Mouse (Mus musculus) intestine, embryonic 15.5 days (tissue): ENCODE results near the gene Kif11. TPM values are rescaled to one million over a fixed set of nuclear protein-coding genes. Genes with fewer than 3 reads are reported as not detected.

Source experiments
- ATAC-seq: fragments of 200-750 bp; cut with Nextera tagmentation; 2 replicates; pipeline ENCODE4 v1.8.0; 2017; ENCODE audit warnings: moderate TSS enrichment, moderate library complexity
- H3K27ac ChIP-seq: fragments of 300-500 bp; sonication (generic); 2 replicates; pipeline ENCODE4 v1.5.1; 2015; ENCODE audit warnings: mild to moderate bottlenecking, inconsistent platforms
- H3K27me3 ChIP-seq: fragments of 300-500 bp; sonication (generic); replicated peaks from 2 replicates; pipeline ENCODE4 v1.6.1; 2015; ENCODE audit warnings: inconsistent platforms
- H3K36me3 ChIP-seq: fragments of 300-500 bp; sonication (generic); 2 replicates; pipeline ENCODE4 v1.6.1; 2015; ENCODE audit warnings: inconsistent platforms
- H3K4me1 ChIP-seq: fragments of 300-500 bp; sonication (generic); replicated peaks from 2 replicates; pipeline ENCODE4 v1.6.1; 2015; ENCODE audit warnings: inconsistent platforms
- H3K4me2 ChIP-seq: fragments of 300-500 bp; sonication (generic); replicated peaks from 2 replicates; pipeline ENCODE4 v1.6.1; 2015; ENCODE audit warnings: mild to moderate bottlenecking, inconsistent platforms
- H3K4me3 ChIP-seq: fragments of 300-500 bp; sonication (generic); replicated peaks from 2 replicates; pipeline ENCODE4 v1.5.1; 2015; ENCODE audit warnings: inconsistent platforms
- H3K9ac ChIP-seq: fragments of 300-500 bp; sonication (generic); 2 replicates; pipeline ENCODE4 v1.6.1; 2015; ENCODE audit warnings: inconsistent platforms
- H3K9me3 ChIP-seq: fragments of 300-500 bp; sonication (generic); 2 replicates; pipeline ENCODE4 v1.6.1; 2016; ENCODE audit warnings: inconsistent platforms
- WGBS: fragments of 180-500 bp; shearing (Covaris S2); methylation state at CpG from one replicate; pipeline ENCODE4 v1.1.7; 2015; 5-methylcytosine and 5-hydroxymethylcytosine counted together
- polyA plus RNA-seq: library from polyadenylated mRNA; unstranded; fragments of >200 nt; fragmentation: Nextera tagmentation; extraction: Ambion mirVana; gene quantifications from 2 replicates; pipeline ENCODE4 v1.2.1, GENCODE M21; 2015

Gene Kif11
- polyA plus RNA-seq = 44.3 and 51.7 TPM in 2 replicates

- H3K9ac ChIP-seq = peak within 1 kb of the TSS; percentile 85
- H3K4me1 ChIP-seq = 0 out of 2 replicates have a peak, but pooled peaks cover 8% of the 10 kb centered on the region
- H3K36me3 ChIP-seq = no peaks in the 10 kb centered on the region
- H3K4me2 ChIP-seq = peak within 1 kb of the TSS; percentile 64
- peak within 1 kb of the TSS; percentile 97 for H3K27ac ChIP-seq
- peak; percentile 99 for ATAC-seq
- no peaks in the 10 kb centered on the region for H3K27me3 ChIP-seq
- H3K9me3 ChIP-seq = no peaks in the 10 kb centered on the region
- under 1% methylated on average over 73 of the region's 73 CpGs for WGBS
- H3K4me3 ChIP-seq = peak within 1 kb of the TSS; percentile 89
These were observed at the start of gene Kif11 for GRCm38 (mm10) chr19:37375755-37376615. Gene Kif11, plus strand, starts transcription at chr19:37376403.

GRCm38 (mm10) chr19:37327216-37327615 lies 49.0 kb upstream of the Kif11 start:
- Histone ChIP-seq H3K4me1 (no peaks in the 10 kb centered on the region), H3K9me3 (no peaks in the 10 kb centered on the region), H3K27ac (no peak overlapping the region)

GRCm38 (mm10) chr19:37332726-37333125 lies 43.5 kb upstream of the Kif11 start:
- Histone ChIP-seq H3K9ac (no peak overlapping the region), H3K4me1 (no peaks in the 10 kb centered on the region), H3K9me3 (no peaks in the 10 kb centered on the region), H3K4me3 (no peak overlapping the region), H3K4me2 (no peak overlapping the region), H3K27me3 (no peaks in the 10 kb centered on the region), H3K36me3 (0 out of 2 replicates have a peak, but pooled peaks cover 2% of the 10 kb centered on the region), H3K27ac (no peak overlapping the region)
- 85% methylated on average over 4 of the region's 4 CpGs for WGBS
- no peak for ATAC-seq

More at GRCm38 (mm10) chr19:37327216-37327615, 49.0 kb upstream of the Kif11 start:
- Histone ChIP-seq H3K9ac (no peak overlapping the region), H3K27me3 (no peaks in the 10 kb centered on the region), H3K4me3 (no peak overlapping the region), H3K4me2 (no peak overlapping the region), H3K36me3 (peaks cover 4% of the 10 kb centered on the region; the same call in 1 of the 2 replicates)
- ATAC-seq = no peak
- 76% methylated on average over 5 of the region's 5 CpGs for WGBS

- H3K4me3 ChIP-seq = no peak overlapping the region
- ATAC-seq = no peak
- H3K27me3 ChIP-seq = no peaks in the 10 kb centered on the region
- H3K4me2 ChIP-seq = no peak overlapping the region
- H3K27ac ChIP-seq = no peak overlapping the region
- no peaks in the 10 kb centered on the region; the same call in 1 of the 2 replicates for H3K4me1 ChIP-seq
- no peaks in the 10 kb centered on the region for H3K36me3 ChIP-seq
- no peaks in the 10 kb centered on the region for H3K9me3 ChIP-seq
- 90% methylated on average over 5 of the region's 5 CpGs for WGBS
- H3K9ac ChIP-seq = no peak overlapping the region
These were observed 42.8 kb upstream of the Kif11 start for GRCm38 (mm10) chr19:37333357-37333756.

GRCm38 (mm10) chr19:37335392-37335791 lies 40.8 kb upstream of the Kif11 start:
- Histone ChIP-seq H3K4me1 (no peaks in the 10 kb centered on the region; the same call in 1 of the 2 replicates), H3K27me3 (no peaks in the 10 kb centered on the region), H3K9me3 (no peaks in the 10 kb centered on the region), H3K4me3 (no peak overlapping the region), H3K4me2 (no peak overlapping the region), H3K9ac (no peak overlapping the region), H3K27ac (no peak overlapping the region), H3K36me3 (no peaks in the 10 kb centered on the region)
- WGBS = 68% methylated on average over 1 of the region's 1 CpGs
- ATAC-seq = no peak

- Histone ChIP-seq H3K9me3 (no peaks in the 10 kb centered on the region), H3K27me3 (no peaks in the 10 kb centered on the region), H3K36me3 (no peaks in the 10 kb centered on the region), H3K4me2 (no peak within 1 kb of the TSS), H3K9ac (no peak within 1 kb of the TSS), H3K4me1 (no peaks in the 10 kb centered on the region; the same call in 1 of the 2 replicates), H3K4me3 (no peak within 1 kb of the TSS), H3K27ac (no peak within 1 kb of the TSS)
- no peak for ATAC-seq
- WGBS = 62% methylated on average over 4 of the region's 4 CpGs
These were observed 38.5 kb upstream of the Kif11 start, which contains the start of gene Ide for GRCm38 (mm10) chr19:37337752-37338151. Gene Ide, minus strand, starts transcription at chr19:37337852.

- no peak overlapping the region for H3K4me2 ChIP-seq
- H3K9me3 ChIP-seq = no peaks in the 10 kb centered on the region
- 66% methylated on average over 5 of the region's 5 CpGs for WGBS
- no peaks in the 10 kb centered on the region for H3K36me3 ChIP-seq
- no peak for ATAC-seq
- H3K27ac ChIP-seq = no peak overlapping the region
- H3K4me1 ChIP-seq = no peaks in the 10 kb centered on the region; the same call in 1 of the 2 replicates
- no peak overlapping the region for H3K4me3 ChIP-seq
- no peaks in the 10 kb centered on the region for H3K27me3 ChIP-seq
- no peak overlapping the region for H3K9ac ChIP-seq
These were observed 35.7 kb upstream of the Kif11 start for GRCm38 (mm10) chr19:37340495-37340894.

- Histone ChIP-seq H3K9me3 (no peaks in the 10 kb centered on the region), H3K27me3 (no peaks in the 10 kb centered on the region), H3K4me2 (no peak overlapping the region), H3K9ac (no peak overlapping the region), H3K36me3 (no peaks in the 10 kb centered on the region), H3K27ac (no peak overlapping the region), H3K4me3 (no peak overlapping the region), H3K4me1 (no peaks in the 10 kb centered on the region; the same call in 1 of the 2 replicates)
- WGBS = 68% methylated on average over 5 of the region's 5 CpGs
- ATAC-seq = no peak
These were observed 35.3 kb upstream of the Kif11 start for GRCm38 (mm10) chr19:37340931-37341330.

GRCm38 (mm10) chr19:37343899-37344298 lies 32.3 kb upstream of the Kif11 start:
- H3K27ac ChIP-seq = no peak overlapping the region
- peak; percentile 74 for ATAC-seq
- no peaks in the 10 kb centered on the region for H3K9me3 ChIP-seq
- WGBS = 55% methylated on average over 5 of the region's 5 CpGs
- no peaks in the 10 kb centered on the region for H3K27me3 ChIP-seq
- no peak overlapping the region for H3K4me3 ChIP-seq
- H3K9ac ChIP-seq = no peak overlapping the region
- no peak overlapping the region for H3K4me2 ChIP-seq
- no peaks in the 10 kb centered on the region for H3K4me1 ChIP-seq
- H3K36me3 ChIP-seq = no peaks in the 10 kb centered on the region

GRCm38 (mm10) chr19:37346258-37346657 lies 29.9 kb upstream of the Kif11 start:
- H3K4me2 ChIP-seq = no peak overlapping the region
- H3K36me3 ChIP-seq = no peaks in the 10 kb centered on the region
- no peaks in the 10 kb centered on the region for H3K27me3 ChIP-seq
- no peak for ATAC-seq
- H3K9me3 ChIP-seq = no peaks in the 10 kb centered on the region
- H3K27ac ChIP-seq = no peak overlapping the region
- no peak overlapping the region for H3K9ac ChIP-seq
- H3K4me1 ChIP-seq = no peaks in the 10 kb centered on the region
- H3K4me3 ChIP-seq = no peak overlapping the region
- 56% methylated on average over 3 of the region's 3 CpGs for WGBS

GRCm38 (mm10) chr19:37348331-37348730 lies 27.9 kb upstream of the Kif11 start:
- no peaks in the 10 kb centered on the region for H3K9me3 ChIP-seq

GRCm38 (mm10) chr19:37348952-37349351 lies 27.3 kb upstream of the Kif11 start:
- Histone ChIP-seq H3K4me2 (no peak overlapping the region), H3K4me3 (no peak overlapping the region), H3K27ac (no peak overlapping the region), H3K36me3 (0 out of 2 replicates have a peak, but pooled peaks cover 3% of the 10 kb centered on the region), H3K9me3 (no peaks in the 10 kb centered on the region), H3K9ac (no peak overlapping the region), H3K27me3 (no peaks in the 10 kb centered on the region), H3K4me1 (no peaks in the 10 kb centered on the region)
- peak; percentile 60 for ATAC-seq

More at GRCm38 (mm10) chr19:37348331-37348730, 27.9 kb upstream of the Kif11 start:
- ATAC-seq = no peak
- Histone ChIP-seq H3K4me1 (no peaks in the 10 kb centered on the region), H3K4me2 (no peak overlapping the region), H3K36me3 (0 out of 2 replicates have a peak, but pooled peaks cover 3% of the 10 kb centered on the region), H3K9ac (no peak overlapping the region), H3K27ac (no peak overlapping the region), H3K4me3 (no peak overlapping the region), H3K27me3 (no peaks in the 10 kb centered on the region)
- 88% methylated on average over 10 of the region's 10 CpGs for WGBS
